Mouse (Mus musculus) heart, adult 9 months (tissue): ENCODE measurements around the gene Blnk.

Source experiments
- DNase-seq, 2 experiments: peaks; one replicate each; pipeline ENCODE4 v3.0.0; 2022; ENCODE audit warnings: low spot score in 2 of 2

The Blnk gene

DNA sequence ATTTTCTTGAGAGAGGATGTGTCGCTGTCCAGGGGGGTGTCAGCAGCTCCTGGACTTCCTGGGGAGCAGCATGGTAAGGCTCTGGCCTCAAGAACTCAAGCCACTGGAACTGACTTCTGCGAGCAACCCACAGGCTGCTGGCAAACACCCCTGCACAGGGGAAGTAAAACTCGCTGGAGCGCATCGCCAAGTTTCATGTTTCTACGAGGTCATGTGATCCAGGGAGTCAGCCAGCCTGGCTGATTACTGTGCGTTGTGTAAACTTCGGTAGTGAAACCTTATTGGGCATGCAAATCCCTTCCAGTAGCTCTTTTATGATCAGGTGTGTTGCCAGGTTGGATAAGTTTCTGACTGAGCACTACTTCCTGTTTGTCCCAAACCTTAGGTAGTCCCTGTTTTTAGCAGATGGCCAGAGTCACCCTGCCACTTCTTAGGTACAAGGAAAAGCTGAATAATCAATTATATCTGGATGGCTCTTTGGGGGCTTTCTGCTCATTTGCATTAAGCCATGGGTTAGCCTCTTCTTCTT lies at the start of gene Blnk:
TSS of gene Blnk (minus strand) at position 479 of the 529 bp plus-strand sequence.
- peak; percentile 76 to 85 for DNase-seq

DNA sequence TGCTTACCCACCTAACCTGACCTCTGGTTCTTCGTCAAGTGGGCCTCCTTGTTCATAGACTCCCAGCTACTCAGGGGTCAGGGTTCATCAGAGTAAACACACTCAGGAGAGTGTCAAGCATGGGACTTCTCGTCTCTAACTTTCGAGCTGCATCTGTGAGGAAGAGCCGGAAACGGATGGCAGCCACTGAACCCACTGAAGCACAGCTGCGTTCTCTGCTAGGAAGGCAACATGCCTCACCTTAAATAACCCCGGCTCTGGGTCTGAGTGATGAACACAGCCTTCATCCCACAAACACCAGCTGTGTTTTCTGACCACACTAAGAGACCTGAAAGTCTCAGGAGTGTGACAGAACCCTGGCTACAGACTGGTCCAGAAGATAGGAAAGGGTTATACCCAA lies 44.8 kb upstream of the Blnk start:
- no peak for DNase-seq

DNA sequence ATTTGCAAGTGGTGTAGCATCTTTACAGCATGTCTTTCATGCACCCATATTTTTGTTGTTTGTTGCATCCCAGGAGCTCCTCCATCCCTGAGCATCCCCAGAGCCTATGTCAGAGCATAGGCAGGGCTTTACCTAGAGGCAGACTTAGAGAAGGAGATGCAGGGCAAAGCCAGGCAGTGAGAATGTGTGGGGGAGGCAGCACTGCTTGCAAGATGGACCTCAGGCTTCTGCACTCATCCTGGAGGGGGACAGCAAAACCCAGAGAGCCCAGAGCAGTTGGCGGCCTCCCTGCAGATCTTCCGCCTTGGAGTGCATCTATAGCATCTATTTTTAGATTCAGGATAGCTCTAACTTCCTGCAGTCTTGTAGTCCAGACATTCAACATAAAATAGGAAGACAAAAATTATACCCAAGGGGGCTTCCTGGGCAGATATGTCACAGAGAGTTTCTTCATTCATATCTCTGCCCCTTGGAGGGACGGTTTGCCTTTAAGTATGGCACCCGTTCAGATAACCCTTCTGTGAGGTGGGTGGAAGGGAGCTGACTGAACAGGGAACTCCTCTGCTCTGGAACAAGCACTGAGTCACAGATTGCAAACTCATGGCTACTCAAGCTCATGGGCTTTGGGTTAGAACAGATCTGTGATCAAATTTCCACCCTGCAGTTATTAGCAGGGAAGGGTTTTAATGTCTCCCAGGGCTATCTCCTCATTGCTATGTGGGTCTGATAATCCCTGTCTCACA lies 41.6 kb upstream of the Blnk start:
- DNase-seq, result no peak

DNA sequence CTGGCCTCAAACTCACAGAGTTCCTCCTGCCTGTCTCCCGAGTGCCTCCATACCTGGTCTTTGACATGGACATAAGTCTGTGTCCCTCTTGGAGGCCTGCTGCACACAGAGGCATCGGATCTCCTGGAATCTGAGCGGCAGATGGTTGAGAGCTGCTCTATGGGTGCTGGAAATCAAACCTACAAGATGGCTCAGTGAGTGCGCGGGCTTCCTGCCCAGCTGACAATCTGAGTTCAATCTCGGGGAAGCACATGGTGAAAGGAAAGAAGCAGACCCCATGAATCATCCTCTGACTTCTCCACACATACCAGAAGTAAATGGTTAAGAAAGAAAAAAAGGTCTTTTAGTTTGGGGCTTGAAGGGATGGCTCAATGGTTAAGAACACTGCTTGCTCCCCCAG lies 37.5 kb upstream of the Blnk start:
- DNase-seq, result no peak

DNA sequence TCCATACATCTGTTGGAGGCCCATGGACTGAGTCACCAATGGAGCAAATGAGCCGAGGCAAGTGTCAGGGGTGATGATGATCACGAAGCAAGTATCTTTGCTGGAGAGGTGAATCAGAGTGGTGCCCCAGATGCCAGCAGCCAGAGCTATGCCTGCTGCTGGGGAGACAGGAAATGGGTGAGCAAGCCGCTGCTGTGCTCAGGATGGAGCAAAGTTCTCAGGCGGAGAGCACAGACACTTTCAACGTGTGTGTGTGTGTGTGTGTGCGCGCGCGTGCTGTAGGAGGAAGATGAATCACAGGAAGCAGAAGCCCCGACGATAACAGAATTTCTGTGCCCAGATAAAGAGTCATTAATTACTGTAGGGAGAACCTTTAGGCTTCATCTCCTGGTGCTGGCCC lies 36.7 kb upstream of the Blnk start:
- DNase-seq, result no peak

DNA sequence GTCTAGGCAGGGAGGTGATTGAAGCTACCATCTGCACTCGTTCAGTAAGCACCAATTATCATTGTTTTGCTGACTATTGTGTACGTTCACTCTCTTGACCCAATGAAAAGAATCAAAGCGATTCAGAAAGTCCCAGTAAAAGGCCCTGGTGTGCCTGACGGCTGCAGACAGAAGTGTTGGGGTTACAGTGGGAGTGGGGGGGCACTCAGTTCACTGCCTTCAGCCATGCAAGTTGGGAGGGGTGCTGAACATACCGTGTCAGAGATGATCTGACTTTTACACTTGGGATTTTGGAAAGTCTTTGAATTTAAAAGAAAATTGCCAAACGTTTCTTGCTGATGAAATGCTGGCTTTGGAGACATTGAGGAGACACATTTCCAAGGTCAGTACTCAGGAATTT lies 35.8 kb upstream of the Blnk start:
- DNase-seq, result no peak

DNA sequence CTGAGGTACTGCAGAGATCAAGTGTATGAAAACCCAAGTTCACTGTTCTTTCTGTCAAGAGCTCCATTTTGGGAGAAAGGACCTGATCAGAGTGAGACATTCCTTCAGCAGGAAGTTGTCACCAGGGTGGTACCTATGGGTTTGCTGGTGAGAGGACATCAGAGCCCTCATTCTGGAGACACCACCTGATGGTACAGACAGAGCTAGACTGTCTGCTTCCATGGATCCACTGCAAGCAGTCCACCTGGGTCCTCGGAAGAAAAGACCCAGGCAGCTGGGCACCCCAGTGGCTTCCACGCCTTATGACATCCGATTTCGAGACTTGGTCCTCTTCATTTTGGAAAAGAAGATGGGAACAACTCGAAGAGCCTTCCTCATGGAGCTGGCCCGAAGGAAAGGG lies 34.9 kb upstream of the Blnk start, which contains the start of gene Dntt:
TSS of gene Dntt (plus strand) at position 57 of the 400 bp plus-strand sequence.
- DNase-seq, result no peak

DNA sequence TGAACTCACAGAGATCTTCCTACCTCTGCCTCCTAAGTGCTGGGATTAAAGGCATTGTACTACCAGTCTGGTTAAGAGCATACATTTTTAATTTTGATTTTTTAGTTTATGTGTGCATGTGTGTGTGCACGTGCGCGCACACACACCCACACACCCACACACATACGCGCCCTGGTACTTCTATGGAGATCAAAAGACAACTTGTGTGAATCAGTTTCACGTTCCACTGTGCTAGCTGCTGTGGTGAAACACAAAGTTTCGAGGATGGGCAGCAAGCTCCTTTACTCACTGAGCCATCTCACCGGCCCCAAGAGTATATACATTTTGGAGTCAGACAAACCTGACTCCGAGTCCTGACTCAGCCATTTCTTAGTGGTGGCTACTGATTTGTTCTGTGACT lies 33.3 kb upstream of the Blnk start:
- DNase-seq, result no peak

DNA sequence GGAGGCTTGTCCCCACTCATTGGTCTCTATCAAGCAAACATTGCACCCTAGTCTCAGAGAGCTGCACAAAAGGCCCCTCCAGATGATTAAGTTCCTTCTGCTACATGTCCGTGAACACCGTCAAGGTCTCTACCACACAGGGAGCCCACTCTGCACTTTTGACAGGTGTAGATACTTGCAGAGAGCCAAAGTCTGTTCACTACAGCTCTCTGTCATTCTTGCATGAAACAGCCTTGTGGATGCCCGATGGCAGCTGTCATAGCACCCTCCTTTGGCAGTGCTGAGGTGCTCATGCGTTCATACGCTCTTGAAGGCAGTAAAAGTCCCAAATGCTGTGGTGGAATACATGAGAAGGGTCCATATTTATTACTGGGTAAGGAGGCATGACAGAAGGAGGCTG lies 32.7 kb upstream of the Blnk start:
- DNase-seq, result no peak

DNA sequence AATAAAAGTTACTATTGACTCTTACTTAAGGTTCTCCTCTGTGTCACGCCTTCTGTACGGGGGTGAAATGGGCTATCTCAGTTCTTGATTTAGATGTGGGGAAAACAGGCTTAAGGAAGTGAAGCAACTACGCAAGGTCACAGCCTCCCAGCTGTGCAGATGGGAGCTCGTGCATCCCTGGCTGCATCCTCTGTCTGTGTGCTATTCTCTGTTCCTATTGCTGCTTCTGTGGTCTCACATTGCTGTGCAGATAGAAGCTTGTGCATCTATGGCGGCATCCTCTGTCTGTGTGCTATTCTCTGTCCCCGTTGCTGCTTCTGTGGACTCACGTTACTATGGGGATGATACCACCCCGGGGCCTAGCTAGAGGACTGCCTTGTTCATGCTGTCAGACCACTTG lies 32.2 kb upstream of the Blnk start:
- no peak for DNase-seq

DNA sequence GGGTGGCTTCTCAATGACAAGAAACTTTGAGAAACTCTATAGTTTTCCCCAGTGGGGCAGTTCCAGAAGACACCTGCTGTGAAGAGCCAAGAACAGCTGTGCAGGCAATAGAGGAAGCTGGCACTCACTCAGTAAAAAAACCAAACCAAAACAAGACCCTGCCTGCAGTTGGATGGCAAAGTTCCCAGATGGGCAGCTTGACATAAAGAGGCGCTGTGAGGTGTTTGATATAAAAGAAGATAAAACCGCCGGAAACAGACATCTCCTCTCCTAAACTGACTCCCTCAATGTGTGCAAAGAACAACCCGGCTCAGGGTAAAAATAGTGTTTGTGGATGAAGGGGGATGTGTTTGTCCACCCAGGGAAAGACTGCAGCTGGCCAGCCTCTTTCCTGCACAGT lies 27.9 kb upstream of the Blnk start:
- no peak for DNase-seq

DNA sequence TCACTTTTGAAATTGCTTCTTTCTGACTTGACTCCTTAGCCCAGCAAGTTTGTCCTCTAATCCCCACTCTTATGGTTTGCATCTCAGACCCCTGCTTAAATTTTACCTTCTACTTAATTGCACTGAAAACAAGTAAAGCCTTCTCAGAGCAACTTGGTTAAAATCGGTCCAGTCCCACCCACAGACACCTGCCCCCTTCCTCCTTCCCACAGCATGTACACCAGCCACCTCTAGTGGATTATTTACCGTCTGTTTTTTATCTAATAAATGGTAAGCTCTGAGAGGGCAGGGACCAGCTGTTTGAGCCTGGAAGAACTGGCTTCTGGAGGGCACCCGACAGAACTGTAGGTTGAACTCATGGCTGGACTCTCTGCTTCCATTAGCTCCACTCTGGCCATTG lies 26.2 kb upstream of the Blnk start:
- DNase-seq, result no peak

DNA sequence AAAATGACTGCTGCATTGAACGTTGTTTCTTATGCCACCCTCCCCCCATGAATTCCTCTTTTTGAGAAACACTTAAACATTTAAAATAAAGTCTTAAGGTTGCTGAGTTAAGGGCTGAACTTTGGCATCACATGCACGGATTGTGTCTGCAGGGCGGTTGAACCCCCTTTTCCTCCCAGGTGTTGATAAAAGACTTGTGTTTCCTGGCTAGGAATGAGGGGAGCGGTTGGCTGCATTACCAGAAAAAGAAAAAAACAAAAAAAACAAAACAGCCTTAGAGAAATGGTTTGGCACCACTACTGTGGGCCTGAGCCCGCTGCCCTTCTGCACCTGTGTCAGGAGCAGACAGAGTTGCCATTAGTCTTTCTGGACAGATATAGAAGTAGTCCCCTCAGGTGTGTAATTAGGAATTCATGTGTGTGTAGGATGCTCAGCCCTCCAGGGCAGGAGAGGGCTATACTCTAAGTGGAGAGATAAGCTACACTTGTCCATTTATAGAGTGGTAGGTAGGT lies 24.9 kb upstream of the Blnk start:
- DNase-seq, result no peak

DNA sequence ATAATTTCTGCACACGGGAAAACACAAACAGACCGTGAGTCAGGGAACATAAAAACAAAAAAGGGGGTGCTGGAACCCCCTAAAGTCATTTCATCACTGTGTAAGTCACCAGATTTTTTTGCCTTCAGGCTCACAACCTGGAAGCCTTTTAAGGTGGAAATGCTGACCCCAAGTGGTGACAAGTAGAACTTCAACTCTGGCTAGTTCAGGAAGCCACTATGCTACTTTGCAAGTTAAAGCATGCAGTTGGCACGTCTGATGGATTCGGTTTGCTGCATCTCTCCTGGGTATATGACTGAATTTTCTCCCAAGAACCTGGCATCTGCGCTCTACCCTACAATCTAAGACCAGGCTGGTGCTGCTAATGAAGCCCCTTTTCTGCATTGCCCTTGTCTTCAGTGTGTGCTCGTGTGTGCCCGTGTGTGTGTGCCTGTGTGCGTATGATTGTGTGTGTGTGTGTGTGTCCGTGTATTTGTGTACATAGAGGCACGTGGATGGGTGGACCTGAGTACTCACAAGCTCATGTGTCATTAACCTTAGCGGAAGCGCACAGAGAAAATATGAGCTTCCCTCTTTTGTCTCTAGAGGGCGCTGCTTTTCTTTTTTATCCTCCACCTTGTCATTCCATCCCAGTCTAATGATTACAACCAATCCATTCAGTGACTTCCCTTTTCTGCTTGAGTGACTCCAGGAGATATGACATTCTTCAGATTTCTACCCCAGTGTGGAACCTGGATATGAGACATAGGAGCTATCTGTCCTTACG lies 21.8 kb upstream of the Blnk start:
- peak; percentile 24 to 48 for DNase-seq

DNA sequence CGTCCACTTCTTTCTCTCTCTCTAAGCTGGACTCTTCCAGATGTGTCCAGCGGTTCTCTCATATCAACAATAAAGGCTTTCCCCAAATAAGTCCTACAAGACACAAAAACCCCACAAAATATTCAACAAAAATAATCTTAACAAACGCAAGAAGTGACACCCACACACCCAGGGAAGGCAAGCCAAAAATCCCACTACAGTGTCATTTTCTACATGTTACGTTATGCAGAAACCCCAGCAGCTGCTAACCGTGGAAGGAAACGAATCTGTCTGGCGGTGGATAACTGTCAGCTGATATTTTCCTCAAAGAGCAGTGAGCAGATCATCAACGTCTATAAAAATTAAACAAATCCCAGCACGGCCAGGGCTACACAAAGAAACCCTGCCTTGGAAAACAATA lies 19.7 kb upstream of the Blnk start:
- peak in 1 of 2 experiments; percentile 16 for DNase-seq

DNA sequence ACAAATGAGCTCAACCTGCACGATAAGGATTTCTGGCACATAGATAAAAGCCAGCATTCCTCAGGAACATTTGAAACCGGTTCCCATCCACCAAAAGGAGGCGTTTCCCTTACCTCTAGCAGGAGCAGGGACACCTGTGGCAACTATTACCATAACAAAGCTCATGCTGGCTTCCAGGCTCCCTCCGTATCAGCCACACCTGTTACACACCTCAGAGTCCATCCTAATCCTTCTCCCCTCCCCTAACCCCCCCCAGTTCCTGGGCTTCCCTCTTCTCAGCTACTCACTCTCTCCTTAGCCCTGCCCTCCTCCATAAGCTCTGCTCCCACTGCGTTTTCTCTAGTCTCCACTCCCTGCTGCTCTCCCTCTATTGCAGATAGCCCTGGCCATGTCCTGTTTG lies 19.3 kb upstream of the Blnk start:
- DNase-seq, result no peak

DNA sequence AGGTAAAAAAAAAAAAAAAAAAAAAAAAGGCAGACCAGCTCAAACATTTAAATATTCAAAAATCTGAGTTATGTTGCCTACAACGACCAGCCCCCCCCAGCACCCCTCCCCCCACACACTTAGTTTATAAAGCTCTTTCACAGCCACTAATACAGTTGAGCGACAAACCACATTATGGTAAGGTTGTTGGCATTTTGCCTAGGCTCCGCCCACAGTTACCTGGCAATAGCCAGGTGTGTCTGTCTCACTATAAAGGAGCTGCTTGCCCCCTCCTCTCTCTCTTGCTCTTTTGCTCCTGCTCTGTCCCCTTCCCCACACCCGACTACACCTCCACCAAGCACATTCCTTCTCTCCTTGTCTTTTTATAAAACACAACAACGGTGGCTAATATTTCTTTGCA lies 17.3 kb upstream of the Blnk start:
- no peak for DNase-seq

DNA sequence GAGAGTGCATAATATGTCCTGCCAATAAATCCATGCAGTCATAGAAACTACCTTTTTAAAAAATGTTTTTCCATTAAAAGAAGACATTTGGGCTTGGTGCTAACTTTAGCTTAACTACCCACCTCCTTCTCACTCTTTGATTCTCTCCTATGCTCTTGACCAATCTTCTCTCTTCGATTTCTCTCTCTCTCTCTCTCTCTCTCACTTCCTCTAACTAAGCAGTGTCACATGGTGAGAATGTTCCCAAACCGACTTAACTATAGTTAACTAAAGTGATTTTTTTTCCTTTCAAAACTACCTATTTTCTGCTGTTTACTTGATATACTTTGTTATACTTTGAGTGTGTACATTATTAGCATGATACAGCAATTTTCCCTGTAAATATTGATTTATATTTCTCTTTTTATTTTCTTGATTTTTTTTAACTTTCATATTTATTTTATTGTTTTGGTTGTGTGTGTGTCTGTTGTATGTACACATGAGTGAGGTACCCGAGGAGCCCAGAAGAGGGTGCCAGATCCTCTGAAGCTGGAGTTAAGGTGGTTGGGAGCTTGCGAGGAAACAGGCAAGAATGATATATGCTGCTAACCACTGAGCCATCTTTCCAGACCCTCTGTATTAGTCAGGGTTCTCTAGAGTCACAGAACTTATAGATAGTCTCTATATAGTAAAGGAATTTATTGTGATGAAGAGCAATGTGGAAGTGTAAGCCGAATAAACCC lies 14.5 kb upstream of the Blnk start:
- DNase-seq, result no peak

DNA sequence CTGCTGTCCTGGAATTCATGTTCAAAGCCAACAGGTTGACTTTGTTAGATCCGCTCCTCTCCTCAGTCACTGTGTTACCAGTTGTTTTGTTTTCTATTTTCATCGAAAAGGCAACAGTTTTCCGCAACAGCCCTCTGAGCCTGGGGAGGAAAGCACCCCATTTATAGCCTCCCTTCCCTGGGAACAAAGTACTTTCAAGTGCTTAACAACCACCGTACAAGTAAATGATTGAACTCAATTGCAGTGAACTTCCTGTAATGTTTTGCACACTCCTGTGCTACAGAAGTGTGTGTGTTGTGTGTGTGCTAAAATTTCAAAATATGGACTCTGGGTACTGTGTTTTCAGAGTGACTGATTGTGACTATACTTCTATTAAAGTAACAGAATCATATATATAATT lies 13.4 kb upstream of the Blnk start:
- no peak for DNase-seq

DNA sequence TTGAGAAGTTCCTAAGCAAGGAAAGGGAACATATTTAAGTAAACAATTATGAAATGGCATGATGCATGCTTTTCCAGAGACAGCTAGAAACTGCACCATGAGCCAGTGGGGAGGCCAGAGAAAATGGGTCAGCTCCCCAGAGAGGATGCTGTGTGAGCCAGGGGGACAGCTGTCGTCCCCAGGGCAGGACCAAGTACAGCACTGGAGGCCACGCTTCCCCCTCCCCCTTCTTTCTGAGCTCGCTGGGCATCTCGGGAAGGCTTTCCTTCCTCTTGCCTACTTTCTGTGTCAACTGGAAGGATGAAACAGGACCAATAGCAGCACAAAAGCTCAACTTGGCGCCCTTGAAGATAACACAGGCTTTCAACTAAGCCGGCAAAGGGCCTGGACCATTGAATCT lies 13.0 kb upstream of the Blnk start:
- DNase-seq, result peak; percentile 72 to 75

DNA sequence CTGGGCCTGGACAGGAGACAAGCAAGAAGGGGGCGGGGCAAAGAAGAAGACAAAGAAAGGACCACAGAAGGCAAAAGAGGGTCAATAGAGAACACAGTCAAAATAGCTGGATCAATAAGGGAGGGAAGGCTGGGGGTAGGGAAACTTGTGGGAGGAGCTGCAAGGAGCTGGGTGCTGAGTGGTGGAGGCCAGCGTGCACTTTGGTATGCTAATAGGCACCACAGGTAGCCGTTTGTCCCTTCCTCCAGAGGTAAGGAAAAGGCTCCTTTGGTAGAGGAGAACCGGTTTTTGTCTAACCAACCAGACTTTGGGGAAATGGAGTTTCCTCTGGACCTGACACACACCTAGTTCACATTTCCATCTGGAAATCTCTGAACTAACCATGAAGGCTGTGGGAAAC lies 12.3 kb upstream of the Blnk start:
- DNase-seq, result no peak

DNA sequence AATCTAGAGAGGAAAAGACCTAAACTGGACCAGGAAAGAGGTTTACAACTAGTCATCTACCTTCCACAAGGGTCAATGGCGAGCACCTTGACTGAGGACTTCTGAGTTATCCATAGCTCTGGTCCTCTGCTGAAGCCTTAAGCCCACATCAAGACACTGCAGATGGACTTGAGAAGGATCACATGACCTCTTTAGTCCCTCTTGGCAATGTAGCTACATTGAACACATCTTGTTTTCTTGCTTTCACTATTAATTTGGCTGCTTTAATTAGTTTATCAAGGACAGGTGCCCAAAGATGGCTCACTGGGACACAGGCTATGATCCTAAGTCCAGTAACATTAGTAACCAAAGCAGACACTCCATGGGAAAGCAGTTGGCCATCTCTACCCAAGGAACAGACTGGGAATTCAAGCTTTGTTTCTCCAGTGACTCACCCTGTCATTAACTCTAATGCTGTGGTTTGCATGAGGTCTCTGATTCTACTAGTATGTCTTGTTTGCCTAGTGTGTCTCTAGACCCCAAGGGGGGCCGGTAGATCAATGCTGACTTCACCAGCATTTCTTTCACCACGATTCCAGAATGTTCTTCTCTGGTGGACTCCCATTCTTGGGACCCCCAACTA lies 9.5 kb upstream of the Blnk start:
- no peak for DNase-seq
